Mouse (Mus musculus) MN1 (cell line): ENCODE data around the gene Gaa.

ENCODE experiments used
- DNase-seq: peaks from one replicate; pipeline ENCODE4 v3.0.0-alpha.2; 2016; ENCODE audit warnings: low spot score

Gene Gaa

GRCm38 (mm10) chr11:119300986-119301385, 33.3 kb downstream of the Gaa start:
- no peak for DNase-seq

- peak; percentile 71 for DNase-seq
These were observed 37.4 kb downstream of the Gaa start for GRCm38 (mm10) chr11:119304904-119305712.

- DNase-seq = peak; percentile 26
These were observed 39.3 kb downstream of the Gaa start for GRCm38 (mm10) chr11:119306762-119307657.

DNA sequence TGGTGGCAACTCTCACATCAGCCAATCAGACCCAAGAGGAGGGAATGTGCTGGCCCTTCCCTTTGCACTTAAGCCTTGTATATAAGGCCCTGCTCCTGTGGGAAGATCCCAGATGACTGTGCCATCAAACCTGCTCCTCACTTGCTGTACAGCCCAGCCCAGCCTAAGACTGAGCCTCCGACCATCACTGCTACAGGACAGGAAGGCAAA, 39.9 kb downstream of the Gaa start, which contains the start of gene Card14:
Card14 (plus strand) TSS at position 111 of the 210 bp plus-strand sequence.
- DNase-seq = no peak

GRCm38 (mm10) chr11:119307916-119308315, 40.2 kb downstream of the Gaa start:
- no peak for DNase-seq

DNA sequence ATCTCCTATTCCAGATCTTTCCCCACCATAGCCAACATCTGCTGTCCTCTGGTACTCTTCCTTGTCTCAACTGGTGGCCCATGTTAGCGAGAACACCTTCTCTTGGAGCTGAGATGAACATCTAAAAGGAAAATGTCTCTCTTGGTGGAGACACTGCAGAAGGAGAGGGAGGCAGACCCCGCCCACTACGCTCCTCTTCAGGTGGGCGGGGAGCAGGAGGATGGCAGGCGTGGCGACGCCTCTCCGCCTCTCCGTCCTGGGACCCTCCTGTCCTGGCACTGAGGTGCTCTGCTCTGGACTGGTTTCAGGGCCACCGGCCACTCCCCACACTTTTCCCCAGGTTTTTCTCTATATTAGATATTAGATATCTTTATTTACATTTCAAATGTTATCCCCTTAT, 42.9 kb downstream of the Gaa start:
- DNase-seq = no peak

GRCm38 (mm10) chr11:119314252-119314936, 46.7 kb downstream of the Gaa start:
- DNase-seq = no peak

GRCm38 (mm10) chr11:119316720-119317119, 49.0 kb downstream of the Gaa start:
- DNase-seq = no peak

- DNase-seq = no peak
These were observed 54.8 kb downstream of the Gaa start for GRCm38 (mm10) chr11:119322521-119322920.

GRCm38 (mm10) chr11:119325068-119325467, 57.4 kb downstream of the Gaa start:
- DNase-seq = no peak

DNA sequence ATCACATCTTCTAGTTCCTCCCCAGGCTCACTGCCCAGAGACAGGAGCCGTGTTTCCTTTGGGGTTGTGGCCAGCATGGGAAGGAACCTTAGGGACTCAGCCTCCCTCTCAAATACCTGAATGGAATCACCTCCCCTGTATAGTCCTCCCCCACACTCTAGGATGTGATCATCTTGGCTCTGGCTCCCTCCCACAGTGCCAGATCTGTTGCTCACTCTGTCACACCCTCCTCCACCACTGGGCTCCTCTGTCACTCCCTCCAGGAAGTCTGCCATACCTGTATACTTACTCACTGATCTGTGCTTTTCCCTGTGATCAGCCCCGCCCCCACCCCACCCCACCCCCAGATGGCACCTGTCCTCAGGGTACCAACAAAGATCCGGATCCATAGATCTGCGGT, 62.9 kb downstream of the Gaa start:
- DNase-seq = no peak

GRCm38 (mm10) chr11:119331970-119332369, 64.3 kb downstream of the Gaa start:
- peak; percentile 31 for DNase-seq
